Mouse (Mus musculus): ENCODE results near the gene Trim3. TPM values are rescaled to one million over a fixed set of nuclear protein-coding genes. Genes with fewer than 3 reads are reported as not detected.

Gene Trim3
- polyA plus RNA-seq (2015; fragmentation: Nextera tagmentation; extraction: Ambion mirVana), result 27.8 and 29.8 TPM in 2 replicates

DNA sequence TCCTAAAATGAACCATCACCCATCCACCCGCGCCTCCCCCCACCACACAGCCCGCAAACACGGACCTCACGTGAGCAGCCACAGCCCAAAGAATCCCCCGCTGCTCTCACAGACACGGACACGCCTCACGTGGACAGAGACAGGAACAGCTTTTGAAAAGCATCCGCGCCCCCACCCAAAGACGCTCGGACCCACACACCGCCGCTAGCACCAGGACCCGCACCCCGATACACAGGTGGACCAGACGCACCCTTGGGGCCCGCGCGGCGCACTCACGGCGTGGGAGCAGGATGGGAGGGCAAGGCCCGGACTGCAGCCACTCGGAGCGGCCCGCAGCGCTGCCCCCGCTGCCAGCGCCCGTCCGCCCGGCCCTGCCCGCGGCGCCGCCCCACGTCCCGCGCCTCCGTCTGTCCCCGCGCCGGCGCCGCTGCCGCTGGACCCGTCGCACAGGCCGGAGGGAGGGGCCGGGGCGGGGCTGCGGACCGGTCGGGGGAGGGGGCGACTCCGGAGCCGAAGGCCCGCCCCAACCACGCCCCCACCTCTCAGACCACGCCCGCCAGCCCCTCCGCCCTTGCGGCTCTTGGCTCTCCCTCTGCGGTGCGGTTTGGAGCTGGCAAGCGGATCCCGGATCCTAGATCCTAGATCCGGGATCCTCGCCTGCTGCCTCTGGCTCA lies at the start of gene Trim3:
TSS of gene Trim3 (minus strand) at position 445 of the 674 bp plus-strand sequence.
- Histone ChIP-seq H3K4me2 (peak within 1 kb of the TSS; percentile 85), H3K4me3 (replicated peaks) (peak within 1 kb of the TSS; percentile 73), H3K27ac (peak within 1 kb of the TSS; percentile 74), H3K9ac (peak within 1 kb of the TSS; percentile 62; the same call in 1 of the 2 replicates), H3K4me1 (peaks cover 9% of the 10 kb centered on the region; the same call in 1 of the 2 replicates), H3K9me3 (no peaks in the 10 kb centered on the region), H3K27me3 (replicated peaks) (no peaks in the 10 kb centered on the region), H3K36me3 (peaks cover 16% of the 10 kb centered on the region; the same call in 1 of the 2 replicates)
- 2% methylated on average over 44 of the region's 71 CpGs for WGBS
- ATAC-seq (ENCODE audit: insufficient read depth, low FRiP score, low read depth), result peak; percentile 91

GRCm38 (mm10) chr7:105650639-105651435 lies 17.5 kb upstream of the Trim3 start, which contains the start of gene Dnhd1:
Dnhd1 (plus strand) TSS chr7:105650827.
- H3K27ac ChIP-seq, result peak within 1 kb of the TSS; percentile 65
- no peaks in the 10 kb centered on the region for H3K27me3 ChIP-seq (replicated peaks)
- peak within 1 kb of the TSS; percentile 37 for H3K4me3 ChIP-seq (replicated peaks)
- peak within 1 kb of the TSS; percentile 20; the same call in 1 of the 2 replicates for H3K9ac ChIP-seq
- no peaks in the 10 kb centered on the region for H3K36me3 ChIP-seq
- no peaks in the 10 kb centered on the region for H3K9me3 ChIP-seq
- WGBS, result under 1% methylated on average over 17 of the region's 17 CpGs
- peak; percentile 95 for ATAC-seq (ENCODE audit: insufficient read depth, low FRiP score, low read depth)
- peak within 1 kb of the TSS; percentile 80 for H3K4me2 ChIP-seq
- H3K4me1 ChIP-seq, result peaks cover 4% of the 10 kb centered on the region; the same call in 1 of the 2 replicates

- no peak overlapping the region for H3K9ac ChIP-seq
- WGBS, result 67% methylated on average over 3 of the region's 3 CpGs
- no peaks in the 10 kb centered on the region for H3K27me3 ChIP-seq (replicated peaks)
- H3K4me3 ChIP-seq (replicated peaks), result no peak overlapping the region; the same call in 1 of the 2 replicates
- peaks cover 13% of the 10 kb centered on the region; the same call in 1 of the 2 replicates for H3K36me3 ChIP-seq
- ATAC-seq (ENCODE audit: insufficient read depth, low FRiP score, low read depth), result no peak
- H3K4me1 ChIP-seq, result peaks cover 25% of the 10 kb centered on the region
- H3K27ac ChIP-seq, result no peak overlapping the region
- peak overlapping the region; percentile 93 for H3K4me2 ChIP-seq
- no peaks in the 10 kb centered on the region for H3K9me3 ChIP-seq
Observed at GRCm38 (mm10) chr7:105641936-105642335, 8.6 kb upstream of the Trim3 start.

- H3K4me3 ChIP-seq (replicated peaks), result peak overlapping the region; percentile 73
- H3K36me3 ChIP-seq, result peaks cover 19% of the 10 kb centered on the region; the same call in 1 of the 2 replicates
- H3K27ac ChIP-seq, result peak overlapping the region; percentile 90
- under 1% methylated on average over 18 of the region's 18 CpGs for WGBS
- no peaks in the 10 kb centered on the region for H3K9me3 ChIP-seq
- no peaks in the 10 kb centered on the region for H3K27me3 ChIP-seq (replicated peaks)
- H3K4me1 ChIP-seq, result peaks cover 25% of the 10 kb centered on the region
- peak overlapping the region; percentile 68 for H3K9ac ChIP-seq
- no peak for ATAC-seq (ENCODE audit: insufficient read depth, low FRiP score, low read depth)
- H3K4me2 ChIP-seq, result peak overlapping the region; percentile 93
Observed at GRCm38 (mm10) chr7:105640894-105641255, 7.5 kb upstream of the Trim3 start.

DNA sequence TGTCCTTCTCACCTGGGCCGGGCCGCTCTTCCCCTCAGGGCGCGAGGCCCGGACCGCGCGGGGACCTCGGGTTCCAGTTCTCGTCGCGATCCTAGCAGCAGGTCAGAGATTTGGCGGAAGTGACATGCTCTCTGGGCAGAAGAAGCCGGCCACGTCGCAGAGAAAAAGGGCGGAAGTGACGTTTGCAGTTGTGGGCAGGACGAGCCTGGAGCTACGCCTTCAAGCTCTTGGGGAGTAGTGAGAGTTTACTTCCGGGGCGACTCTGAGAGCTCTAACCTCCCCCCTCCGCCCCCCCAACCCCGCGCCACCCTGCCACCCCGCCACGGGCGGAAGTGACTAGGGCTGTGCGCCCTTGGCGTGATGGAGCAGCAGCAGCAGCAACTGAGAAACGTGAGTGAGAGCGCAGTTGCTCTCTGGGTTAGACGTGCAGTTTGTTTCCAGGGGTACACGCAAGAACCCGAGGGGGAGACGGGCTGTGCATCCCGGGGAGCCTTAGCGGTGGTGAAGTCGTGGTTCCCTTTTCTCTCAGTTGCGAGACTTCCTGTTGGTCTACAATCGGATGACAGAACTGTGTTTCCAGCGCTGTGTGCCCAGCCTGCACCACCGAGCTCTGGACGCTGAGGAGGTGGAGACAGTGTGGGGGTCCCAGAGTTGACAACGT lies 7.0 kb upstream of the Trim3 start, which contains the start of the genes Arfip2 and Gm45799:
TSS of gene Arfip2 (minus strand) at position 184 of the 661 bp plus-strand sequence.
TSS of gene Gm45799 (plus strand) at position 320 of the 661 bp plus-strand sequence.
- peak within 1 kb of the TSS; percentile 77 for H3K9ac ChIP-seq
- ATAC-seq (ENCODE audit: insufficient read depth, low FRiP score, low read depth), result peak; percentile 97
- H3K36me3 ChIP-seq, result peaks cover 22% of the 10 kb centered on the region; the same call in 1 of the 2 replicates
- peaks cover 25% of the 10 kb centered on the region for H3K4me1 ChIP-seq
- H3K27ac ChIP-seq, result peak within 1 kb of the TSS; percentile 90
- no peaks in the 10 kb centered on the region for H3K27me3 ChIP-seq (replicated peaks)
- no peaks in the 10 kb centered on the region for H3K9me3 ChIP-seq
- peak within 1 kb of the TSS; percentile 73 for H3K4me3 ChIP-seq (replicated peaks)
- peak within 1 kb of the TSS; percentile 93 for H3K4me2 ChIP-seq
- 0% methylated on average over 45 of the region's 45 CpGs for WGBS

GRCm38 (mm10) chr7:105639756-105640155 lies 6.4 kb upstream of the Trim3 start, which contains the start of gene Timm10b:
Timm10b (plus strand) TSS chr7:105640056.
- 3% methylated on average over 2 of the region's 2 CpGs for WGBS

GRCm38 (mm10) chr7:105639304-105639703 lies 5.9 kb upstream of the Trim3 start:
- H3K4me2 ChIP-seq, result peak overlapping the region; percentile 93
- no peaks in the 10 kb centered on the region for H3K27me3 ChIP-seq (replicated peaks)
- H3K36me3 ChIP-seq, result peaks cover 22% of the 10 kb centered on the region; the same call in 1 of the 2 replicates
- ATAC-seq (ENCODE audit: insufficient read depth, low FRiP score, low read depth), result no peak
- no peak overlapping the region for H3K27ac ChIP-seq
- H3K4me3 ChIP-seq (replicated peaks), result peak overlapping the region; percentile 73
- H3K9ac ChIP-seq, result peak overlapping the region; percentile 77; the same call in 1 of the 2 replicates
- no peaks in the 10 kb centered on the region for H3K9me3 ChIP-seq
- WGBS, result 63% methylated on average over 9 of the region's 9 CpGs
- peaks cover 25% of the 10 kb centered on the region for H3K4me1 ChIP-seq

More at GRCm38 (mm10) chr7:105639756-105640155, 6.4 kb upstream of the Trim3 start, which contains the start of gene Timm10b:
- H3K9me3 ChIP-seq, result no peaks in the 10 kb centered on the region
- H3K4me1 ChIP-seq, result peaks cover 25% of the 10 kb centered on the region
- H3K27me3 ChIP-seq (replicated peaks), result no peaks in the 10 kb centered on the region
- H3K36me3 ChIP-seq, result peaks cover 22% of the 10 kb centered on the region; the same call in 1 of the 2 replicates
- H3K4me2 ChIP-seq, result peak within 1 kb of the TSS; percentile 93
- peak within 1 kb of the TSS; percentile 77 for H3K9ac ChIP-seq
- H3K27ac ChIP-seq, result peak within 1 kb of the TSS; percentile 90
- peak; percentile 3 for ATAC-seq (ENCODE audit: insufficient read depth, low FRiP score, low read depth)
- peak within 1 kb of the TSS; percentile 73 for H3K4me3 ChIP-seq (replicated peaks)

- Histone ChIP-seq H3K4me1 (peaks cover 27% of the 10 kb centered on the region), H3K9me3 (no peaks in the 10 kb centered on the region), H3K36me3 (peaks cover 22% of the 10 kb centered on the region; the same call in 1 of the 2 replicates), H3K4me2 (peak overlapping the region; percentile 25; the same call in 1 of the 2 replicates), H3K27me3 (replicated peaks) (no peaks in the 10 kb centered on the region), H3K27ac (no peak overlapping the region), H3K4me3 (replicated peaks) (no peak overlapping the region), H3K9ac (no peak overlapping the region)
- ATAC-seq (ENCODE audit: insufficient read depth, low FRiP score, low read depth), result no peak
- 92% methylated on average over 6 of the region's 6 CpGs for WGBS
Observed at GRCm38 (mm10) chr7:105638776-105639175, 5.4 kb upstream of the Trim3 start.

GRCm38 (mm10) chr7:105635726-105636125 lies 2.4 kb upstream of the Trim3 start:
- H3K4me1 ChIP-seq, result peaks cover 16% of the 10 kb centered on the region
- no peak overlapping the region for H3K4me2 ChIP-seq
- 97% methylated on average over 2 of the region's 2 CpGs for WGBS
- H3K36me3 ChIP-seq, result peaks cover 16% of the 10 kb centered on the region; the same call in 1 of the 2 replicates
- no peak overlapping the region for H3K4me3 ChIP-seq (replicated peaks)
- H3K27me3 ChIP-seq (replicated peaks), result no peaks in the 10 kb centered on the region
- no peak overlapping the region for H3K27ac ChIP-seq
- no peaks in the 10 kb centered on the region for H3K9me3 ChIP-seq
- ATAC-seq (ENCODE audit: insufficient read depth, low FRiP score, low read depth), result no peak
- no peak overlapping the region for H3K9ac ChIP-seq

GRCm38 (mm10) chr7:105634272-105634920 lies 1.0 kb upstream of the Trim3 start:
- no peak overlapping the region for H3K27ac ChIP-seq
- ATAC-seq (ENCODE audit: insufficient read depth, low FRiP score, low read depth), result no peak

More at GRCm38 (mm10) chr7:105634272-105634920, 1.0 kb upstream of the Trim3 start:
- Histone ChIP-seq H3K4me1 (peaks cover 11% of the 10 kb centered on the region), H3K9me3 (no peaks in the 10 kb centered on the region), H3K9ac (no peak overlapping the region; the same call in 1 of the 2 replicates), H3K27me3 (replicated peaks) (no peaks in the 10 kb centered on the region), H3K36me3 (peaks cover 16% of the 10 kb centered on the region; the same call in 1 of the 2 replicates), H3K4me3 (replicated peaks) (no peak overlapping the region; the same call in 1 of the 2 replicates), H3K4me2 (peak overlapping the region; percentile 85)
- 51% methylated on average over 9 of the region's 9 CpGs for WGBS
